Mouse (Mus musculus): ENCODE data around the gene Olfr951. TPM values are rescaled to one million over a fixed set of nuclear protein-coding genes. Genes with fewer than 3 reads are reported as not detected.

Olfr951 gene
- not detected in 2 replicates for polyA plus RNA-seq (2015; fragmentation: Nextera tagmentation; extraction: Ambion mirVana)

- Histone ChIP-seq H3K4me2 (no peak within 1 kb of the TSS), H3K9ac (no peak within 1 kb of the TSS), H3K9me3 (replicated peaks) (no peaks in the 10 kb centered on the region), H3K4me1 (no peaks in the 10 kb centered on the region), H3K4me3 (replicated peaks) (no peak within 1 kb of the TSS), H3K36me3 (no peaks in the 10 kb centered on the region), H3K27me3 (no peaks in the 10 kb centered on the region), H3K27ac (no peak within 1 kb of the TSS)
- 92% methylated on average over 2 of the region's 2 CpGs for WGBS
- no peak for ATAC-seq (replicated peaks; ENCODE audit: low FRiP score)
Measured at GRCm38 (mm10) chr9:39387110-39387509, at the start of gene Olfr951. Gene Olfr951, plus strand, starts transcription at chr9:39387410.

GRCm38 (mm10) chr9:39427048-39427447 lies 39.8 kb downstream of the Olfr951 start, which contains the start of gene Olfr952:
Gene Olfr952, minus strand, starts transcription at chr9:39427148.
- Histone ChIP-seq H3K4me3 (replicated peaks) (no peak within 1 kb of the TSS), H3K4me2 (no peak within 1 kb of the TSS), H3K9ac (no peak within 1 kb of the TSS), H3K36me3 (no peaks in the 10 kb centered on the region), H3K9me3 (replicated peaks) (no peaks in the 10 kb centered on the region), H3K4me1 (no peaks in the 10 kb centered on the region), H3K27ac (no peak within 1 kb of the TSS), H3K27me3 (no peaks in the 10 kb centered on the region)
- no peak for ATAC-seq (replicated peaks; ENCODE audit: low FRiP score)

Other genes starting within 250 kb of the Olfr951 start
- not detected in 2 replicates for gene Olfr943, start 221.1 kb upstream of the Olfr951 start, polyA plus RNA-seq (2015; fragmentation: Nextera tagmentation; extraction: Ambion mirVana)
- gene Olfr944, start 185.5 kb upstream of the Olfr951 start, polyA plus RNA-seq (2015; fragmentation: Nextera tagmentation; extraction: Ambion mirVana), result not detected in 2 replicates
- gene Olfr1537, start 137.4 kb upstream of the Olfr951 start, polyA plus RNA-seq (2015; fragmentation: Nextera tagmentation; extraction: Ambion mirVana), result not detected in 2 replicates
- not detected in 2 replicates for gene Olfr945, start 110.6 kb upstream of the Olfr951 start, polyA plus RNA-seq (2015; fragmentation: Nextera tagmentation; extraction: Ambion mirVana)
- gene Olfr948, start 61.4 kb upstream of the Olfr951 start, polyA plus RNA-seq (2015; fragmentation: Nextera tagmentation; extraction: Ambion mirVana), result not detected in 2 replicates
- gene Olfr952, start 39.7 kb downstream of the Olfr951 start, polyA plus RNA-seq (2015; fragmentation: Nextera tagmentation; extraction: Ambion mirVana), result not detected in 2 replicates
- not detected in 2 replicates for gene Olfr954, start 69.3 kb downstream of the Olfr951 start, polyA plus RNA-seq (2015; fragmentation: Nextera tagmentation; extraction: Ambion mirVana)
- not detected in 2 replicates for gene Olfr955, start 84.5 kb downstream of the Olfr951 start, polyA plus RNA-seq (2015; fragmentation: Nextera tagmentation; extraction: Ambion mirVana)
- not detected in 2 replicates for gene Olfr44, start 106.6 kb downstream of the Olfr951 start, polyA plus RNA-seq (2015; fragmentation: Nextera tagmentation; extraction: Ambion mirVana)
- gene Olfr957, start 128.4 kb downstream of the Olfr951 start, polyA plus RNA-seq (2015; fragmentation: Nextera tagmentation; extraction: Ambion mirVana), result not detected in 2 replicates
- gene Olfr958, start 166.6 kb downstream of the Olfr951 start, polyA plus RNA-seq (2015; fragmentation: Nextera tagmentation; extraction: Ambion mirVana), result not detected in 2 replicates
- not detected in 2 replicates for gene Olfr959, start 188.2 kb downstream of the Olfr951 start, polyA plus RNA-seq (2015; fragmentation: Nextera tagmentation; extraction: Ambion mirVana)
- 22.0 and 23.4 TPM in 2 replicates for gene AW551984, start 217.0 kb downstream of the Olfr951 start, polyA plus RNA-seq (2015; fragmentation: Nextera tagmentation; extraction: Ambion mirVana)
- gene Olfr148, start 223.2 kb downstream of the Olfr951 start, polyA plus RNA-seq (2015; fragmentation: Nextera tagmentation; extraction: Ambion mirVana), result not detected in 2 replicates
- 0.16 TPM in 1 of 2 replicates, not detected in the other for gene Olfr960, start 234.0 kb downstream of the Olfr951 start, polyA plus RNA-seq (2015; fragmentation: Nextera tagmentation; extraction: Ambion mirVana)

Data from kidney, embryonic 15.5 days (tissue).